Mouse (Mus musculus): ENCODE measurements around the gene Rpl18a.
A peak's percentile ranks its signal among the peaks of the same experiment; 100 is the strongest.
"Not testable (repeated sequence)": the region's sequence is repeated elsewhere in the genome, so short reads cannot be mapped to it uniquely, and the experiment has no call there.

The Rpl18a gene

GRCm38 (mm10) chr8:70903112-70903511, 5.9 kb upstream of the Rpl18a start:
- DNase-seq (ENCODE audit: low read depth, low spot score), result no peak

GRCm38 (mm10) chr8:70902211-70902610, 5.0 kb upstream of the Rpl18a start:
- no peak for DNase-seq (ENCODE audit: low read depth, low spot score)

GRCm38 (mm10) chr8:70900872-70901387, 3.7 kb upstream of the Rpl18a start:
- DNase-seq (ENCODE audit: low read depth, low spot score), result no peak

GRCm38 (mm10) chr8:70899226-70899625, 2.0 kb upstream of the Rpl18a start:
- DNase-seq (ENCODE audit: low read depth, low spot score), result no peak

DNA sequence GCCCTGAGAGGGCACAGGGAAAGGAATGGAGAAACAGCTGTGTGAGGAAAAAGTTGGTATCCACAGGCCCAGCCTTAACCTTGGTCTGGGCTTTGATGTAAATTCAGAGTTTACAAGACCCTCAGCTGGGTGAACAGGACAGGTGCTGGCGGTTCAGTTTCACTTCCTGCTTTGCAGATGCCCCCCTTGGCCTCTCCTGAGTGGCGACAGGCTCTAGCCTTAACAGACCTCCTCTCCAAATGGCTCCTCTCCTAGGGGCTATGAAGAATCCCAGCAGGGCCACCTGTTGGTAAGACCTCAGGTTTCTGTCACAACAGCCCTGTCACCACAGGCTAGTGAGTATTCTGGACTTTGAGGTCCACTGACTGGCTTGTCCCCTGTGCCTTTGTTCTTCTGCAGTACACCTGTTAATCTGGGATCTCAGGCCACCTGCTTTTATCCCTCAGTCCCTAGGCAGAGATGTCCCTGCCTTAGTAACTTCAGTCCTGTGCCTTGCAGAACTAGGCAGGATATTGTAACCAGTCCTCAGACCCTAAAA, 1.5 kb upstream of the Rpl18a start:
- no peak for DNase-seq (ENCODE audit: low read depth, low spot score)

- DNase-seq (ENCODE audit: low read depth, low spot score), result peak; percentile 85
These were observed 635 bp upstream of the Rpl18a start for GRCm38 (mm10) chr8:70897681-70898413.

- DNase-seq (ENCODE audit: low read depth, low spot score), result no peak
These were observed 744 bp downstream of the Rpl18a start for GRCm38 (mm10) chr8:70896316-70897020.

DNA sequence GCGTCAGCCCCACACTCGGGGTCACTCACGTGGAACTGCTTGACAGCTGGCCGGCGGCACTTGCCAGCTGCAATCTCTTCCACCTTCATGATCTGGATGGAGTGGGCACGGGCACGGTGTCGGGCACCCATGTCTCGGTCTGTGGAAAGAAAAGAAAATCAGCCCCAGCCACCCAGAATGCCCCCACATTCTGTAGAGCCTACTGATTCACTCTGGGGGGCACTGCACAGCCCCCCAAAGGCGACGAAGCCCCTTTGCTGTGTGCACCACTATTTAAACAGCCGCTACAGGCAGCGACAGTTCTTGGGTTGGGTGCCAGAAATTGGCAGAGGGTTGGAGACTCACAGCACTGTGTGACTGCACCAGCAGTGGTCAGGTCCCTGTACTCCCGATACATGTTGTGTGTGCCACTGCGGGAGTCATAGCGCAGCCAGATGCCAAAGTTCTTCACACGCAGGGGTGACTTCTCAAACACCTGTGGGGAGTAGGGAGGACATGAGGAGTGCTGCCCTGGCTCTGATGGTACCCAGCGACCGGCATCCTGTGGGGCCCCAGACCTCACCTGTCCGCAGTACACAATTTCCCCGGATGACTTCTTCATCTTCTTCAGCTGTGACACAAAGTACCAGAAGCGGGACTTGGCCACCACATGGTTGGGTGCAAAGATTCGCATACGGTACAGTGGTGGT, 1.5 kb downstream of the Rpl18a start:
- not testable (repeated sequence) for DNase-seq (ENCODE audit: low read depth, low spot score)

DNA sequence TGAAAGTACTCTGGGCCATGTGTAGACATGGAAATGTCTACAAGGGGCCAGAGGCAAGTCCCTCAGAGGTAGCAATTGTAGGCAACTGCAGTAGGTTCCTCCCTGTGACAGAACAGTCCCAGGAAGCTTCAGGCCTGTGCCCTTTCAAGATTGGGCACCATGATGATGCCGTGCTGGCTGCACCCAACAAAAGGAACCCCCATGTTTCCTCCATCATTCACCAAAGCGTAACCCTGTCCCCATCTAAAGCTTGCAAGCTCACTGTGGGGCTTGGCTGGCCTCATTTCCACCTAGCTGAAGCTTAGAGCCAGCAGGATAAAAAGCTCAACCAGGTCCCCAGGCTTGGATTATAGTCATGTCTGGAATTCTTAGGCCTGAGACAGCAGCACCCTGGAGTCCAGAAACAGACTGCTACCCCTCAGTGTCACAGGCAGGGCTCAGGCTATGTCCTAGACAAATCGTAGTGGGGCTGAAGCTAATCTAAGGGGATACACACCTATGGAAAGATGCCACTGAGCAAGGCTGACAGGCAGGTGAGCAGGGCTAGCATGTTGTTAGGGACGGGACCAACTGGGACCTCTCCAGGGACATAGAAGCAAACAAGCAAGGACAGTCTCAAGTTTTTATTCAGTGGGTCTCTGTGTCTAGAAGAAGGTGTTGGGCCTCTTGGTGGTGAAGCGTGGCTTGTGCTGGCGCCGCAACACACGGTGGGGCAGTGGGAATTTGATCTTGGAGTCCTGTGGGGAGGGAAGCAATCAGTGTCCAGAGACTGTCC, 2.3 kb downstream of the Rpl18a start:
- DNase-seq (ENCODE audit: low read depth, low spot score), result no peak

- DNase-seq (ENCODE audit: low read depth, low spot score), result no peak
These were observed 2.9 kb downstream of the Rpl18a start for GRCm38 (mm10) chr8:70894385-70894720.

GRCm38 (mm10) chr8:70893656-70894384, 3.4 kb downstream of the Rpl18a start:
- DNase-seq (ENCODE audit: low read depth, low spot score), result peak; percentile 92

GRCm38 (mm10) chr8:70892896-70893655, 4.1 kb downstream of the Rpl18a start:
- no peak for DNase-seq (ENCODE audit: low read depth, low spot score)

- no peak for DNase-seq (ENCODE audit: low read depth, low spot score)
These were observed 5.0 kb downstream of the Rpl18a start, which contains the start of gene Slc5a5 for GRCm38 (mm10) chr8:70892022-70892895. Gene Slc5a5 (minus strand): TSS chr8:70892757.

DNA sequence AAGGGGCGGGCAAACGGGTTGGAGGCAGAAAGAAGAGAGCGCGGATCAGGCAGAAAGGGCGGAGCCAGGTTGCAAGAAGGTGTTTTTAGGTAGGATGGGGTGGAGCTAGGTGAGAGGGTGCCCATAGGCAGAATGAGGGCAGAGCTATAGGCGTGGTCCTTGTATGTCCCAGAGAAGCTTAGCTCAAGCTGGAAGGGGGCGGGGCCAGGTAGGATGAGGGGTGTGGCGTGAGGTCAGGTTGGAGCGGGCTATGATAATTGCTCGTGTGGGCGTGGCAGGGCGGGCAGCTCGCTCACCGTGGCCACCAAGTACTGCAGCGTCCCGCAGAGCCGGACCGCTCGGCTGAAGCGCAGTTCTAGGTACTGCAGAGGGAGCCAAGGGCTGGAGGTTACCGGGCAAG, 5.9 kb downstream of the Rpl18a start:
- DNase-seq (ENCODE audit: low read depth, low spot score), result no peak

- DNase-seq (ENCODE audit: low read depth, low spot score), result no peak
These were observed 6.6 kb downstream of the Rpl18a start for GRCm38 (mm10) chr8:70890656-70891055.

DNA sequence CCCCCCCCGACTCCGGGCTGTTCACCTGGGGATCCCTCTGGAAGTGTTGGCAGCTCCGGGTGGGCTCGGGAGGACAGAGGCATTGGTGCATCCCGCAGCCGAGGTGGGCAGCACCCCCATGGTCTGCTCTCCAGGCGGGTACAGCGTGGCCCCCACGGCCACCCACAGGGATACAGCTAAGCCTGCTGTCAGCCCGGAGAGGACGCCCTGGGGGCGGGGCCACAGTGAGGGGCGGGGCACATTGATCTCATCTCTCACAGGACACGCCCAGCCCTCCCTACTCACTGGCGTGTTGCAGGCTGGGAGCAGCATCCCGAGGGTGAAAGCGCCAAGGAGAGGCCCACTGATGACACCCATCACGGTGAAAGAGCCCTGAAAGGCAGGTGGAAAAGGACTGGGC, 9.5 kb downstream of the Rpl18a start:
- no peak for DNase-seq (ENCODE audit: low read depth, low spot score)

GRCm38 (mm10) chr8:70885612-70886011, 11.6 kb downstream of the Rpl18a start:
- DNase-seq (ENCODE audit: low read depth, low spot score), result peak; percentile 76

DNA sequence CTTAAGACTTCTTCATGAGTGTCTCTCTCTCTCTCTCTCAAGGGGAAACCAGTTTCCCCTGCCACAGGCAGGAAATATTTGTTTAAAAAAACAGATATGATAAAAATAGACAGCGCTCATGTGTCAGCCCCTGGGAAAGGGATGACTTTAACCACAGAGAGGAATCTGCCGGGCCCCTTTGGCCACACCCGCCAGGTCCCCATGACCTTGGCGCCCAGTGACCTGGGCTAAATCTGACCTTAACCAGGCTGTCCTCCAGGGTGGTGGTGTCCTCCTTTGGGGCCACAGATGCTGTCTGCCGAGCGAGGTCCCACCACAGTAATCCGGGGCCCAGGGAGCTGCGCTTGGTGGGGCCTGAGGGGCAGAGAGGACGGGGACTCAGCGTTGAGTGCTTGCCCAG, 12.5 kb downstream of the Rpl18a start:
- no peak for DNase-seq (ENCODE audit: low read depth, low spot score)

GRCm38 (mm10) chr8:70884186-70884585, 13.0 kb downstream of the Rpl18a start:
- DNase-seq (ENCODE audit: low read depth, low spot score), result no peak

Measured in mesoderm, embryonic 11.5 days (tissue).